Mouse (Mus musculus) thymus, postnatal 14 days (tissue): ENCODE results near the gene Rsu1.

Source experiments
- DNase-seq: peaks from one replicate; pipeline ENCODE4 v3.0.0; 2021

Gene Rsu1

GRCm38 (mm10) chr2:13038772-13039171, 232.4 kb downstream of the Rsu1 start:
- DNase-seq = no peak
